Mouse (Mus musculus): ENCODE measurements around the gene Traf1. TPM values are rescaled to one million over a fixed set of nuclear protein-coding genes. Genes with fewer than 3 reads are reported as not detected.

Gene Traf1
- polyA plus RNA-seq, 1 experiment from 2014 or later = 4.4 TPM

DNA sequence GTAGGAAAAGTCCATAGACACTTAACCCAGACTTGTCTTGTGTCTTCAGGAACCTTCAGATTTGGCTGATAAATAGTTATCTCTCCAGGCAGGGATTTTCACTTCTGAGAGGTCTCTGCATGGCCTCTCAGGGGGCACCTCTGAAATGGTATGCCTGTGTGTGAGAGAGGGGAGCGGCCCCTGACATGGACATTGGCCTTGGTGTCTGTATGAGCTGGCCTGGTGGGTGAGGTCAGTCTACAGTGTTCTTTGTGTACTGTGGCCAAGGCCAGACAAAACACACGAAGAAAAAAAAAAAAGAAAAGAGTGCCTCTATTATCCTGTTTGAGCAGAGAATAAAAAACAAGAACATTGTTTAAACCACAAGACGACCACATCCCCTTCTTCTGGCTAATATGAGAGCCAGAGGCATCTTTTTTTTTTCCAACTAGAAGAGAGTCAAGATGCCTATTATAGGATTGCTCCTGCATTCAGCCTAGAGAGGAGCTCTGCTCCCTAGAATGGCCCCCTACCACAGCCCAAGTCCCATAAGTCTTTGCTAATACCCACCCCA lies 18.0 kb upstream of the Traf1 start:
- WGBS = 73% methylated on average over 3 of the region's 3 CpGs
- Histone ChIP-seq H3K4me2 (no peak overlapping the region), H3K9me3 (no peaks in the 10 kb centered on the region), H3K36me3 (no peaks in the 10 kb centered on the region), H3K9ac (no peak overlapping the region), H3K4me1 (peaks cover 31% of the 10 kb centered on the region), H3K27me3 (no peaks in the 10 kb centered on the region), H3K27ac (no peak overlapping the region), H3K4me3 (no peak overlapping the region)
- no peak for ATAC-seq (ENCODE audit: insufficient number of reproducible peaks, low FRiP score, low TSS enrichment, low read depth)

GRCm38 (mm10) chr2:34978226-34978625 lies 16.7 kb upstream of the Traf1 start:
- no peak for ATAC-seq (ENCODE audit: insufficient number of reproducible peaks, low FRiP score, low TSS enrichment, low read depth)
- 98% methylated on average over 2 of the region's 2 CpGs for WGBS
- Histone ChIP-seq H3K4me3 (no peak overlapping the region), H3K36me3 (no peaks in the 10 kb centered on the region), H3K9ac (no peak overlapping the region), H3K27me3 (no peaks in the 10 kb centered on the region), H3K4me1 (peaks cover 23% of the 10 kb centered on the region), H3K4me2 (no peak overlapping the region), H3K9me3 (no peaks in the 10 kb centered on the region), H3K27ac (no peak overlapping the region)

DNA sequence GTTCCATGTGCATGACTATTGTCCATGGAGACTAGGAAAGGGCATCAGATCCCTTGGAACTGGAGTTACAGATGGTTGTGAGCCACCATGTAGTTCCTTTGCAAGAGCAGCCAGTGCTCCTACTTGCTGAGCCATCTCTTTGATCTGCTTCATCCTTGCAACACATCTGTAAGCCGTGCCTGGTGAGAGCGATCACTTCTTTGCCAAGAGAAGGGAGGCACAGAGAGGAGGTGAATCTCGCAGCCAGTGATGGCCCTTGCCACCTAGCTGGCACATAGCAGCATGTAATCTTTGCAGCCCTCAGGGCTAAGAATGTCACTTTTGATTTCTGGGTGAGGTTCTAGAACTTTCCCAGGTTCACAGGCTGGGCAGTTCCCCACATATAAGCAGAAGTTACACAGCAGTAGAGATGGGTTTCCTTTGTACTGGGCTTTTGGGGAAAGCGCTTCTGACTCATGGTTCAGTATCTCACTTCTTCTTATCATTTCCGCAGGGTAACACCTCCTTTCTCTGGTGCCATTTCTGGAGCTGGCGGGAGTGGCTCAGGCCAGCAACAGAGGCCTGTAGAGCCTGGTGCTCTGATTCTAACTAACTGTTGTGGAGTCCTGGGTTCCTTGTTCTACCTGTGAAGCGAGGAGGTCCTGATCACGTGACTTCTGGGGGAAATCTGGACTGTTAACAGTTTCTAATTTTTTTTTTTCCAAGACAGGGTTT lies 15.5 kb upstream of the Traf1 start:
- WGBS = 78% methylated on average over 8 of the region's 8 CpGs
- H3K9ac ChIP-seq = no peak overlapping the region
- no peak overlapping the region for H3K4me2 ChIP-seq
- H3K4me1 ChIP-seq = peaks cover 11% of the 10 kb centered on the region
- H3K27ac ChIP-seq = no peak overlapping the region
- H3K27me3 ChIP-seq = no peaks in the 10 kb centered on the region
- H3K9me3 ChIP-seq = no peaks in the 10 kb centered on the region
- ATAC-seq (ENCODE audit: insufficient number of reproducible peaks, low FRiP score, low TSS enrichment, low read depth) = no peak
- no peaks in the 10 kb centered on the region for H3K36me3 ChIP-seq
- H3K4me3 ChIP-seq = no peak overlapping the region

GRCm38 (mm10) chr2:34976447-34976846 lies 14.9 kb upstream of the Traf1 start:
- Histone ChIP-seq H3K27ac (no peak overlapping the region), H3K4me3 (no peak overlapping the region), H3K27me3 (no peaks in the 10 kb centered on the region), H3K9me3 (no peaks in the 10 kb centered on the region), H3K36me3 (no peaks in the 10 kb centered on the region), H3K4me2 (no peak overlapping the region), H3K9ac (no peak overlapping the region), H3K4me1 (peaks cover 5% of the 10 kb centered on the region)
- ATAC-seq (ENCODE audit: insufficient number of reproducible peaks, low FRiP score, low TSS enrichment, low read depth) = no peak
- 82% methylated on average over 6 of the region's 6 CpGs for WGBS

DNA sequence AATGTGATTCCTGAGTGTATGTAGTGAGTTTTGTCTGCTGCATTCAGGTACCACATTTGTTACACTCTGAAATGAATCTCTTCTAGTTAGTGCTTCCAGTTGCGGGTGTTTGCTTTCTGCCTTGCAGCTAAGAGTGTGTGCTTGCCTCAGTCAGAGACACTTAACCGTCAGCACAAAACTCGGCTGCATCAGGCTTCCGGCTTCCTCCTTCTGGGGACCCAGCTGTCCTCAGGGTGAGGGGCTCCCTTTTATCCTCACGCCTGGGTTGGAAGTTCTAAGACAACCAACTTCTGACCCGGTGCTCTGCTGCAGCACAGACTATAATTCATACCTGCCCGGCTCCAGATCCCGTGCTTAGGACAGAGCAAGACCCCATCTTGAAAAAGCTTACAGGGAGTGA lies 11.5 kb upstream of the Traf1 start:
- H3K4me1 ChIP-seq = peaks cover 13% of the 10 kb centered on the region
- no peak overlapping the region for H3K4me2 ChIP-seq
- ATAC-seq (ENCODE audit: insufficient number of reproducible peaks, low FRiP score, low TSS enrichment, low read depth) = no peak
- no peak overlapping the region for H3K9ac ChIP-seq
- no peak overlapping the region for H3K27ac ChIP-seq
- no peak overlapping the region for H3K4me3 ChIP-seq
- WGBS = 83% methylated on average over 8 of the region's 8 CpGs
- H3K36me3 ChIP-seq = no peaks in the 10 kb centered on the region
- H3K27me3 ChIP-seq = no peaks in the 10 kb centered on the region
- H3K9me3 ChIP-seq = no peaks in the 10 kb centered on the region

GRCm38 (mm10) chr2:34971080-34971888 lies 9.7 kb upstream of the Traf1 start:
- Histone ChIP-seq H3K9ac (no peak overlapping the region), H3K9me3 (no peaks in the 10 kb centered on the region), H3K36me3 (no peaks in the 10 kb centered on the region), H3K4me1 (peaks cover 13% of the 10 kb centered on the region), H3K4me3 (no peak overlapping the region), H3K4me2 (no peak overlapping the region), H3K27ac (no peak overlapping the region), H3K27me3 (no peaks in the 10 kb centered on the region)
- ATAC-seq (ENCODE audit: insufficient number of reproducible peaks, low FRiP score, low TSS enrichment, low read depth) = no peak
- 46% methylated on average over 11 of the region's 11 CpGs for WGBS

DNA sequence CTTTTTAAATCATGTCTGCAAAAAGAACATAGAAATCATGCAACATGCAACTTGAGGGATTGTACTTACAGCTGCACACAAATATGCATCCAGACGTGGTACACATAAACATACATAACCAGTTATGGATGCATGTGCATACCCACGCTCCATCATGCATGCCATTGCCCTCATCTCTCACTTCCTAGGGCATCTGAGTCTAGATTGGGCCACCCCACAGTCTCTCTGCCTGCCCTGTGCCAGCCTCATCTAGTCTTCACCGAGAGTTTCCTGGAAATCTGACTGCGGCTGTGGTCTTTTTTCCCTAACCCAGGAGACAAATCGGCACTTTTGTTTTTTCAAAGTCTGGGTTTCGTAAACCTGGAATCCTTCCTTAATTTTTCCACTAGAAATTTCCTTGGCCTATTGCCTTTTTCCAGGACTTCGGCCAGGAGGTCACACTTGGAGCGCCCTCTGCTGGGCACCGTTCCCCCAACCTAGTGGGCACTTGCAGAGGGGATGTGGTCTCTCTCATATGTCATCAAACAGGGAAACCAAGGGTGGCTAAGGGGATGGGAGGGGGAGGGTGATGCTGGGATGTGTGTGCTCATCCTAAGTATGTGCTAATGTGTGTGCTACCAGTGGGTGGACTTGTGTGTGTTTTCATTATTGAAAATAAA lies 8.6 kb upstream of the Traf1 start:
- H3K36me3 ChIP-seq = no peaks in the 10 kb centered on the region
- ATAC-seq (ENCODE audit: insufficient number of reproducible peaks, low FRiP score, low TSS enrichment, low read depth) = no peak
- 0 out of 2 replicates have a peak overlapping the region, but pooled peaks have one; percentile 12 for H3K4me2 ChIP-seq
- WGBS = 24% methylated on average over 9 of the region's 9 CpGs
- peak overlapping the region; percentile 43; the same call in 1 of the 2 replicates for H3K27ac ChIP-seq
- no peaks in the 10 kb centered on the region for H3K27me3 ChIP-seq
- peaks cover 19% of the 10 kb centered on the region for H3K4me1 ChIP-seq
- no peaks in the 10 kb centered on the region for H3K9me3 ChIP-seq
- H3K4me3 ChIP-seq = no peak overlapping the region
- no peak overlapping the region for H3K9ac ChIP-seq

GRCm38 (mm10) chr2:34969166-34969565 lies 7.6 kb upstream of the Traf1 start:
- 57% methylated on average over 7 of the region's 7 CpGs for WGBS
- ATAC-seq (ENCODE audit: insufficient number of reproducible peaks, low FRiP score, low TSS enrichment, low read depth) = no peak
- H3K9ac ChIP-seq = no peak overlapping the region

DNA sequence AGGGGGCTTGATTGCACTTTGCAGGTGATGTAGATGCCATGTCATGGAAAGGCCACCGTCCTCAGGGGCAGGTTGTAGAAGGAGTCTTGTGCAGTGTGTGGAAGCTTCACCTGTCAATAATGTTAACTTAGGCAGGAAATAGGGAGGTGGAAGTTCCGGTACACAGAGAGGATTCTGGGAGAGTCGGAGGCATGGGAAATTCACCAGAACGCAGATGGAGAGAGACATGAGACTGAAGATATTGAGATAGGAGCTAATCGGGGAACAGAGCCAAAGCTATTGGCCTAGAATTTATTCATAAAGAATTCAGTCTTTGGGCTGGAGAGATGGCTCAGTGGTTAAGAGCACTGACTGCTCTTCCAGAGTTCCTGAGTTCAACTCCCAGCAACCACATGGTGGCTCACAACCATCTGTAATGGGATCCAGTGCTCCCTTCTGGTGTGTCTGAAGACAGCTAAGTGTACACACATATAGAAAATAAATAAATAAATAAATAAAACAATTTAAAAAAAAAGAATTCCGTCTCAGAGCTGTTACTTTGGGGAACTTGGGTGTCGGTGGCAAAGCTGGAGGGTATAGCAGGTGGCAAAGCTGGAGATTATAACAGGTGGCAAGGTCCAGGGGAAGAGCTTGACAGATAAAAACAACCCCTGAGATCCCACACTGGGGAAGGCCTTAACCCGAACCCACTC lies 4.8 kb upstream of the Traf1 start:
- H3K36me3 ChIP-seq = no peaks in the 10 kb centered on the region
- 87% methylated on average over 8 of the region's 8 CpGs for WGBS
- no peaks in the 10 kb centered on the region for H3K9me3 ChIP-seq
- peaks cover 28% of the 10 kb centered on the region for H3K4me1 ChIP-seq
- H3K27me3 ChIP-seq = no peaks in the 10 kb centered on the region
- no peak overlapping the region for H3K4me2 ChIP-seq
- H3K27ac ChIP-seq = no peak overlapping the region
- no peak overlapping the region for H3K4me3 ChIP-seq
- no peak for ATAC-seq (ENCODE audit: insufficient number of reproducible peaks, low FRiP score, low TSS enrichment, low read depth)
- no peak overlapping the region for H3K9ac ChIP-seq

More at GRCm38 (mm10) chr2:34969166-34969565, 7.6 kb upstream of the Traf1 start:
- Histone ChIP-seq H3K27me3 (no peaks in the 10 kb centered on the region), H3K4me3 (no peak overlapping the region), H3K4me2 (no peak overlapping the region), H3K9me3 (no peaks in the 10 kb centered on the region), H3K4me1 (peaks cover 20% of the 10 kb centered on the region), H3K27ac (no peak overlapping the region), H3K36me3 (no peaks in the 10 kb centered on the region)

DNA sequence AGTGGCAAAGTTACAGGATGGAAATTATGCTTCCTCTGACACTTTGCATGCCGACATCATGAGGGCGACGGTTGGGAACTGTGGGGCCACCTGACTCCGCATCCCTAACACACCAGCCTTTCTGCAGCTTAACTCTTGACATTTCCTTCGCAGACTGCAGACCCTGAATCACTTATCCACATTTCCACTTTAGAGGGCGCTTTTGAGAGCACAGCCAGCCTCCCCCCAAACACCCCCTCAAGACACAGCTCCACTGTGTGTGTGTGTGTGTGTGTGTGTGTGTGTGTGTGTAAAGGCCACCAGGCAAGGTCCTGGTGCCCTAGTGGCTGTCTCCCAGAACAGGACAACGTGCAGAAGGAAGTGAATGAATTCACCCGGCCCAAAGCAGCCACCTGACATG lies 4.2 kb upstream of the Traf1 start:
- no peaks in the 10 kb centered on the region for H3K36me3 ChIP-seq
- no peaks in the 10 kb centered on the region for H3K9me3 ChIP-seq
- peaks cover 34% of the 10 kb centered on the region for H3K4me1 ChIP-seq
- WGBS = 72% methylated on average over 8 of the region's 8 CpGs
- ATAC-seq (ENCODE audit: insufficient number of reproducible peaks, low FRiP score, low TSS enrichment, low read depth) = no peak
- no peak overlapping the region for H3K27ac ChIP-seq
- no peaks in the 10 kb centered on the region for H3K27me3 ChIP-seq
- no peak overlapping the region for H3K4me3 ChIP-seq
- H3K4me2 ChIP-seq = no peak overlapping the region
- no peak overlapping the region for H3K9ac ChIP-seq

GRCm38 (mm10) chr2:34965293-34965692 lies 3.7 kb upstream of the Traf1 start:
- H3K4me3 ChIP-seq = no peak overlapping the region
- no peak overlapping the region for H3K9ac ChIP-seq
- no peak for ATAC-seq (ENCODE audit: insufficient number of reproducible peaks, low FRiP score, low TSS enrichment, low read depth)
- 36% methylated on average over 9 of the region's 9 CpGs for WGBS
- no peak overlapping the region for H3K4me2 ChIP-seq
- peaks cover 35% of the 10 kb centered on the region for H3K4me1 ChIP-seq
- H3K9me3 ChIP-seq = no peaks in the 10 kb centered on the region
- no peaks in the 10 kb centered on the region for H3K27me3 ChIP-seq
- H3K27ac ChIP-seq = no peak overlapping the region
- H3K36me3 ChIP-seq = no peaks in the 10 kb centered on the region

Data from limb, embryonic 15.5 days (tissue).